Mouse (Mus musculus) myocyte (in vitro differentiated cells): ENCODE measurements at regions not wholly inside any gene's neighbourhood (a gene's known extent, or its start where the extent isn't known, plus 50 kb on each side); places are given as distances from the start of the nearest gene placed in this dataset.

Experiments used
- CEBPB ChIP-seq: IDR thresholded peaks from 2 replicates; pipeline ENCODE4 v1.6.1; 2011; ENCODE audit warnings: mild to moderate bottlenecking, moderate library complexity; ENCODE audit not compliant: poor library complexity, insufficient read depth, severe bottlenecking
- MAX ChIP-seq: IDR thresholded peaks from one replicate; pipeline ENCODE4 v1.6.1; 2011; ENCODE audit warnings: low read depth, mild to moderate bottlenecking, control low read depth
- POLR2A ChIP-seq: IDR thresholded peaks from one replicate; pipeline ENCODE4 v1.6.1; 2011; ENCODE audit warnings: low read depth, mild to moderate bottlenecking, control low read depth, moderate library complexity; ENCODE audit not compliant: insufficient read length
- TCF12 ChIP-seq: IDR thresholded peaks from one replicate; pipeline ENCODE4 v1.6.1; 2011; ENCODE audit warnings: mild to moderate bottlenecking, control low read depth; ENCODE audit not compliant: poor library complexity, insufficient read depth, severe bottlenecking

- TF ChIP-seq CEBPB (no peak), TCF12 (no peak), POLR2A (no peak), MAX (no peak)
These were observed 153.7 kb downstream of the Pax1 start for GRCm38 (mm10) chr2:147515436-147515835.
